Mouse (Mus musculus): Measurements from ENCODE around the gene March9. TPM values are rescaled to one million over a fixed set of nuclear protein-coding genes. Genes with fewer than 3 reads are reported as not detected.
A peak's percentile ranks its signal among the peaks of the same experiment; 100 is the strongest.

Gene March9
- polyA plus RNA-seq, 1 experiment from 2014 or later: 0.04 TPM

GRCm38 (mm10) chr10:127080901-127081780, 21.2 kb upstream of the March9 start:
- Histone ChIP-seq H3K4me3 (ENCODE audit: low read depth, low read length) (no peak overlapping the region), H3K27ac (ENCODE audit: low read depth) (no peak overlapping the region), H3K4me2 (ENCODE audit: low read depth, low read length) (peak overlapping the region; percentile 48), H3K27me3 (ENCODE audit: insufficient read depth, low read length) (peaks cover 21% of the 10 kb centered on the region; the same call in 1 of the 2 replicates), H3K9me3 (ENCODE audit: low read length) (no peaks in the 10 kb centered on the region), H3K9ac (replicated peaks) (no peak overlapping the region), H3K36me3 (replicated peaks; ENCODE audit: insufficient read depth, low read length) (no peaks in the 10 kb centered on the region), H3K4me1 (ENCODE audit: insufficient read depth) (peaks cover 32% of the 10 kb centered on the region)
- ATAC-seq: no peak
- DNase-seq: no peak
- 46% methylated on average over 48 of the region's 48 CpGs for WGBS (ENCODE audit: insufficient replicate concordance)
- TF ChIP-seq EP300 (IDR thresholded peaks at IDR 0.05; ENCODE audit: low read depth): no peak
- no peak for TF ChIP-seq CTCF (IDR thresholded peaks at IDR 0.05; ENCODE audit: low read depth)

- H3K4me1 ChIP-seq (ENCODE audit: insufficient read depth): peaks cover 37% of the 10 kb centered on the region
- no peaks in the 10 kb centered on the region for H3K36me3 ChIP-seq (replicated peaks; ENCODE audit: insufficient read depth, low read length)
- DNase-seq (no peak), ATAC-seq (peak; percentile 14; the same call in 1 of the 2 replicates)
- H3K27ac ChIP-seq (ENCODE audit: low read depth): no peak overlapping the region
- H3K4me2 ChIP-seq (ENCODE audit: low read depth, low read length): peak overlapping the region; percentile 69
- no peak for TF ChIP-seq EP300 (IDR thresholded peaks at IDR 0.05; ENCODE audit: low read depth)
- no peak for TF ChIP-seq CTCF (IDR thresholded peaks at IDR 0.05; ENCODE audit: low read depth)
- H3K27me3 ChIP-seq (ENCODE audit: insufficient read depth, low read length): peaks cover 21% of the 10 kb centered on the region; the same call in 1 of the 2 replicates
- peak overlapping the region; percentile 36 for H3K4me3 ChIP-seq (ENCODE audit: low read depth, low read length)
- 59% methylated on average over 62 of the region's 70 CpGs for WGBS (ENCODE audit: insufficient replicate concordance)
- no peak overlapping the region for H3K9ac ChIP-seq (replicated peaks)
- H3K9me3 ChIP-seq (ENCODE audit: low read length): no peaks in the 10 kb centered on the region
Measured at GRCm38 (mm10) chr10:127079665-127080391, 19.8 kb upstream of the March9 start.

DNA sequence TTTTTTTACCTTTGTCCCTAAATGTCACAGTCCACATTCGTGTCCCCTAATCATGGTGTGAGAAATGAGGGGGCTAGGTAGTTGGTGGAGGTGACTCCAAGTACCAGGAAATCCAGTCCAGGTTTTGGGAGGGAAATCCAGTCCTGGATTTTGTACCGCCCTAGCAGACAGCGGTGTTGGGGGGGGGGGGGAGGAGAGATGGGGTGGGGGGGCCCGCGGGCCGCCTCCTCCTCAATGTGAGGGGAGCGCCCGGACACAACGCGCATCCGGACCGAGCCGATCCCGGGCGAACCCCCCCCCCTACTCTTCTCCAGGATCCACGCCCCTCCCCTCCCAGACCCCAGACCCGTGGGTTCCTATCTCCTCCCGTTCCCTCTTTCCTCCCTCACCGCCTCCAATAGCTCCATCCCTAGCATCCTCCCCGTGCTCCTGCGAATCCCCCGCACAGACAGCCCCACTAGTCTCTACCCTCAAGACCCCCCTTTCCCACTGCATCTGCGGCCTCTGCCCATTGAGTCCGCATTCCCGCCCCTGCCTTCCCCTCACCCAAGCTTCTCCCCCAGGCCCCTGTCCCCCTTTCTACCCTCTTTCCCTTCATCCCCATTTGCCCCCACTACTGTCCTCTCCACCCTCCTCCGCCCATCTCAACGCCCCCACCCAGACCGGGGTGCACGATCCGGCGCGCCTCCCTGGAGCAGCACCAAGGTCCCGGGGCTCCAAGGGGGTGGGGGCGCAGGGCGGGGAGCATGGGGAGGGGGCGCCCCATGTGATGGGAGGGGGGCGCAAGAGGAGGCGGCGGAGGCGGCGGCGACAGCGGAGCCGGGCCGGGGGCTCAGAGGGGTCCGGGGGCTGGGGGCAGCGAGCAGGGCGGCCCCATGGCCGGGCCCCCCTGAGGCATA, 18.9 kb upstream of the March9 start:
- DNase-seq: no peak
- Histone ChIP-seq H3K4me3 (ENCODE audit: low read depth, low read length) (peak overlapping the region; percentile 36), H3K27me3 (ENCODE audit: insufficient read depth, low read length) (peaks cover 21% of the 10 kb centered on the region; the same call in 1 of the 2 replicates), H3K9me3 (ENCODE audit: low read length) (no peaks in the 10 kb centered on the region), H3K27ac (ENCODE audit: low read depth) (no peak overlapping the region), H3K4me2 (ENCODE audit: low read depth, low read length) (peak overlapping the region; percentile 69), H3K36me3 (replicated peaks; ENCODE audit: insufficient read depth, low read length) (no peaks in the 10 kb centered on the region), H3K4me1 (ENCODE audit: insufficient read depth) (peaks cover 37% of the 10 kb centered on the region), H3K9ac (replicated peaks) (no peak overlapping the region)
- no peak for ATAC-seq
- WGBS (ENCODE audit: insufficient replicate concordance): 28% methylated on average over 43 of the region's 49 CpGs
- no peak for TF ChIP-seq EP300 (IDR thresholded peaks at IDR 0.05; ENCODE audit: low read depth)
- TF ChIP-seq CTCF (IDR thresholded peaks at IDR 0.05; ENCODE audit: low read depth): no peak

DNA sequence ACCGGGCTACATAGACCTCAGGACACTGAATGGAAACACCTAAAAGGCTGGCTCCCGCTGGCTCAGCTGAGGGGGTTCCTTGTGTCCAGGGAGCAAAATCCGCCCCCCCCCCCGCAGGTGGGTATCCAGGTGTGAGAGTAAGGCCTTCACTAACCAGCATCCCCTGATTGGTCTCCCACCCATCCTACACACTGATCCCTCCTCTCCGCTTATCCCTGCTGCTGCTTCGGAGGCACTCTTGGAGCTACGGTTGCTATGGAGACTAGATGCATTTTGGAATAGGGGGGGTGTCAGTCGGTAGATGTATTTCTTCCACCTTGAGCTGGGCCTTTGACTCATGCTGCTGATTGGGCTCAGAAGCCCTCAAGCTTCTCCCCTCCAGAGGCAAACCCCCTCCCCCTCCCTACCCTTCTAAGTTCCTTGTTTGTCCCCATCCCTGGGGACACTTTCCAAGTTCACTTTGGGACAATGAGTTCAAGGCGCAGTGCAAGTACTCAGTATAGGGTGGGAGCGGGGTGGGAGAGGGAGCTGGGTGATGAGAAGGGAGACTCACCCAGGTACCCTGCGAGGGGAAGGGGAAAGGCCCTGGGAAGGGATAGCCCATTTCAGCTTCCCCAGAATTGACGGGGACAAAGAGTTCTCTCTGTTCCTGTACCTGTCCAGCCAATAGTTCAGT, 18.2 kb upstream of the March9 start:
- H3K27ac ChIP-seq (ENCODE audit: low read depth): no peak overlapping the region
- ATAC-seq (no peak), DNase-seq (no peak)
- TF ChIP-seq EP300 (IDR thresholded peaks at IDR 0.05; ENCODE audit: low read depth) (no peak), CTCF (IDR thresholded peaks at IDR 0.05; ENCODE audit: low read depth) (no peak)
- H3K4me3 ChIP-seq (ENCODE audit: low read depth, low read length): peak overlapping the region; percentile 36; the same call in 1 of the 2 replicates
- no peaks in the 10 kb centered on the region for H3K9me3 ChIP-seq (ENCODE audit: low read length)
- H3K36me3 ChIP-seq (replicated peaks; ENCODE audit: insufficient read depth, low read length): no peaks in the 10 kb centered on the region
- 43% methylated on average over 12 of the region's 12 CpGs for WGBS (ENCODE audit: insufficient replicate concordance)
- peaks cover 37% of the 10 kb centered on the region for H3K4me1 ChIP-seq (ENCODE audit: insufficient read depth)
- peak overlapping the region; percentile 69 for H3K4me2 ChIP-seq (ENCODE audit: low read depth, low read length)
- H3K9ac ChIP-seq (replicated peaks): no peak overlapping the region
- H3K27me3 ChIP-seq (ENCODE audit: insufficient read depth, low read length): peaks cover 21% of the 10 kb centered on the region; the same call in 1 of the 2 replicates

- H3K4me2 ChIP-seq (ENCODE audit: low read depth, low read length): no peak overlapping the region
- TF ChIP-seq EP300 (IDR thresholded peaks at IDR 0.05; ENCODE audit: low read depth): no peak
- TF ChIP-seq CTCF (IDR thresholded peaks at IDR 0.05; ENCODE audit: low read depth): no peak
- H3K4me1 ChIP-seq (ENCODE audit: insufficient read depth): peaks cover 33% of the 10 kb centered on the region
- H3K27ac ChIP-seq (ENCODE audit: low read depth): no peak overlapping the region
- H3K27me3 ChIP-seq (ENCODE audit: insufficient read depth, low read length): peaks cover 21% of the 10 kb centered on the region; the same call in 1 of the 2 replicates
- DNase-seq: no peak
- no peaks in the 10 kb centered on the region for H3K36me3 ChIP-seq (replicated peaks; ENCODE audit: insufficient read depth, low read length)
- H3K9me3 ChIP-seq (ENCODE audit: low read length): no peaks in the 10 kb centered on the region
- 68% methylated on average over 10 of the region's 10 CpGs for WGBS (ENCODE audit: insufficient replicate concordance)
- ATAC-seq: no peak
- H3K9ac ChIP-seq (replicated peaks): no peak overlapping the region; the same call in 1 of the 2 replicates
- H3K4me3 ChIP-seq (ENCODE audit: low read depth, low read length): no peak overlapping the region
Measured at GRCm38 (mm10) chr10:127077515-127077914, 17.5 kb upstream of the March9 start.

All from liver, postnatal 0 days (tissue).